Mouse (Mus musculus): ENCODE data around the gene Wnk4. TPM values are rescaled to one million over a fixed set of nuclear protein-coding genes. Genes with fewer than 3 reads are reported as not detected.

Wnk4 gene
- polyA plus RNA-seq, 1 experiment from 2014 or later, result 9.9 TPM

GRCm38 (mm10) chr11:101230061-101230511 is 30.3 kb upstream of the Wnk4 start:
- peak overlapping the region; percentile 78 for H3K27ac ChIP-seq
- H3K9ac ChIP-seq, result no peak overlapping the region
- 10% methylated on average over 2 of the region's 2 CpGs for WGBS
- H3K4me2 ChIP-seq, result peak overlapping the region; percentile 37; the same call in 1 of the 2 replicates
- H3K4me1 ChIP-seq, result peaks cover 34% of the 10 kb centered on the region
- ATAC-seq (ENCODE audit: insufficient number of reproducible peaks, low FRiP score, low TSS enrichment, low read depth), result no peak
- H3K36me3 ChIP-seq, result no peaks in the 10 kb centered on the region
- no peaks in the 10 kb centered on the region for H3K9me3 ChIP-seq
- no peaks in the 10 kb centered on the region for H3K27me3 ChIP-seq
- H3K4me3 ChIP-seq, result no peak overlapping the region

GRCm38 (mm10) chr11:101230526-101230925 is 29.8 kb upstream of the Wnk4 start:
- Histone ChIP-seq H3K4me2 (peak overlapping the region; percentile 37), H3K36me3 (no peaks in the 10 kb centered on the region), H3K9ac (no peak overlapping the region), H3K27ac (peak overlapping the region; percentile 78), H3K9me3 (no peaks in the 10 kb centered on the region), H3K4me1 (peaks cover 34% of the 10 kb centered on the region), H3K27me3 (no peaks in the 10 kb centered on the region), H3K4me3 (no peak overlapping the region)
- 25% methylated on average over 5 of the region's 5 CpGs for WGBS
- ATAC-seq (ENCODE audit: insufficient number of reproducible peaks, low FRiP score, low TSS enrichment, low read depth), result no peak

- WGBS, result 7% methylated on average over 18 of the region's 18 CpGs
- Histone ChIP-seq H3K9me3 (no peaks in the 10 kb centered on the region), H3K4me1 (peaks cover 34% of the 10 kb centered on the region), H3K27me3 (no peaks in the 10 kb centered on the region), H3K9ac (no peak overlapping the region), H3K27ac (peak overlapping the region; percentile 78), H3K4me2 (peak overlapping the region; percentile 37), H3K4me3 (peak overlapping the region; percentile 19), H3K36me3 (no peaks in the 10 kb centered on the region)
- no peak for ATAC-seq (ENCODE audit: insufficient number of reproducible peaks, low FRiP score, low TSS enrichment, low read depth)
Observed at GRCm38 (mm10) chr11:101230991-101231871, 29.1 kb upstream of the Wnk4 start.

GRCm38 (mm10) chr11:101232010-101232839 is 28.1 kb upstream of the Wnk4 start:
- peak overlapping the region; percentile 37; the same call in 1 of the 2 replicates for H3K4me2 ChIP-seq
- peak overlapping the region; percentile 78 for H3K27ac ChIP-seq
- H3K9me3 ChIP-seq, result no peaks in the 10 kb centered on the region
- peaks cover 36% of the 10 kb centered on the region for H3K4me1 ChIP-seq
- H3K4me3 ChIP-seq, result peak overlapping the region; percentile 19; the same call in 1 of the 2 replicates
- H3K9ac ChIP-seq, result no peak overlapping the region
- WGBS, result 46% methylated on average over 6 of the region's 6 CpGs
- H3K36me3 ChIP-seq, result no peaks in the 10 kb centered on the region
- no peaks in the 10 kb centered on the region for H3K27me3 ChIP-seq
- peak; percentile 63 for ATAC-seq (ENCODE audit: insufficient number of reproducible peaks, low FRiP score, low TSS enrichment, low read depth)

GRCm38 (mm10) chr11:101233240-101233639 is 27.1 kb upstream of the Wnk4 start:
- H3K9me3 ChIP-seq, result no peaks in the 10 kb centered on the region
- H3K27me3 ChIP-seq, result no peaks in the 10 kb centered on the region
- 92% methylated on average over 1 of the region's 1 CpGs for WGBS
- no peaks in the 10 kb centered on the region for H3K36me3 ChIP-seq
- ATAC-seq (ENCODE audit: insufficient number of reproducible peaks, low FRiP score, low TSS enrichment, low read depth), result no peak
- H3K4me3 ChIP-seq, result no peak overlapping the region
- H3K4me1 ChIP-seq, result peaks cover 43% of the 10 kb centered on the region
- H3K9ac ChIP-seq, result no peak overlapping the region
- no peak overlapping the region for H3K4me2 ChIP-seq
- no peak overlapping the region for H3K27ac ChIP-seq

- ATAC-seq (ENCODE audit: insufficient number of reproducible peaks, low FRiP score, low TSS enrichment, low read depth), result no peak
- H3K4me2 ChIP-seq, result no peak overlapping the region
- H3K27ac ChIP-seq, result no peak overlapping the region
- no peak overlapping the region for H3K9ac ChIP-seq
- H3K4me1 ChIP-seq, result peaks cover 45% of the 10 kb centered on the region
- no peaks in the 10 kb centered on the region for H3K27me3 ChIP-seq
- no peaks in the 10 kb centered on the region for H3K36me3 ChIP-seq
- H3K9me3 ChIP-seq, result no peaks in the 10 kb centered on the region
- H3K4me3 ChIP-seq, result no peak overlapping the region
Observed at GRCm38 (mm10) chr11:101234124-101234523, 26.2 kb upstream of the Wnk4 start.

GRCm38 (mm10) chr11:101235429-101235828 is 24.9 kb upstream of the Wnk4 start:
- no peak for ATAC-seq (ENCODE audit: insufficient number of reproducible peaks, low FRiP score, low TSS enrichment, low read depth)
- peaks cover 34% of the 10 kb centered on the region for H3K4me1 ChIP-seq
- no peaks in the 10 kb centered on the region for H3K36me3 ChIP-seq
- no peak overlapping the region for H3K9ac ChIP-seq
- H3K4me2 ChIP-seq, result no peak overlapping the region
- H3K9me3 ChIP-seq, result no peaks in the 10 kb centered on the region
- no peak overlapping the region for H3K27ac ChIP-seq
- H3K27me3 ChIP-seq, result no peaks in the 10 kb centered on the region
- H3K4me3 ChIP-seq, result no peak overlapping the region

- no peak for ATAC-seq (ENCODE audit: insufficient number of reproducible peaks, low FRiP score, low TSS enrichment, low read depth)
- Histone ChIP-seq H3K27ac (no peak overlapping the region), H3K27me3 (no peaks in the 10 kb centered on the region; the same call in 1 of the 2 replicates), H3K4me3 (no peak overlapping the region), H3K9ac (no peak overlapping the region), H3K4me1 (peaks cover 20% of the 10 kb centered on the region), H3K9me3 (no peaks in the 10 kb centered on the region), H3K4me2 (no peak overlapping the region), H3K36me3 (no peaks in the 10 kb centered on the region)
- WGBS, result 87% methylated on average over 5 of the region's 5 CpGs
Observed at GRCm38 (mm10) chr11:101236782-101237181, 23.6 kb upstream of the Wnk4 start.

GRCm38 (mm10) chr11:101238071-101238647 is 22.2 kb upstream of the Wnk4 start:
- Histone ChIP-seq H3K4me2 (no peak overlapping the region), H3K4me1 (peaks cover 12% of the 10 kb centered on the region; the same call in 1 of the 2 replicates), H3K4me3 (no peak overlapping the region), H3K9me3 (no peaks in the 10 kb centered on the region), H3K27ac (peak overlapping the region; percentile 75), H3K27me3 (no peaks in the 10 kb centered on the region; the same call in 1 of the 2 replicates), H3K36me3 (no peaks in the 10 kb centered on the region), H3K9ac (no peak overlapping the region)
- 0 out of 2 replicates have a peak, but pooled peaks have one; percentile 52 for ATAC-seq (ENCODE audit: insufficient number of reproducible peaks, low FRiP score, low TSS enrichment, low read depth)
- 16% methylated on average over 5 of the region's 5 CpGs for WGBS

- Histone ChIP-seq H3K9ac (no peak overlapping the region), H3K27me3 (peaks cover 12% of the 10 kb centered on the region), H3K4me2 (no peak overlapping the region), H3K9me3 (no peaks in the 10 kb centered on the region), H3K4me1 (peaks cover 33% of the 10 kb centered on the region), H3K27ac (no peak overlapping the region), H3K36me3 (no peaks in the 10 kb centered on the region), H3K4me3 (no peak overlapping the region)
- ATAC-seq (ENCODE audit: insufficient number of reproducible peaks, low FRiP score, low TSS enrichment, low read depth), result no peak
- 3% methylated on average over 4 of the region's 4 CpGs for WGBS
Observed at GRCm38 (mm10) chr11:101245071-101245470, 15.3 kb upstream of the Wnk4 start.

- ATAC-seq (ENCODE audit: insufficient number of reproducible peaks, low FRiP score, low TSS enrichment, low read depth), result peak; percentile 69
- Histone ChIP-seq H3K4me1 (peaks cover 33% of the 10 kb centered on the region), H3K27me3 (peaks cover 12% of the 10 kb centered on the region), H3K9ac (peak within 1 kb of the TSS; percentile 67), H3K4me3 (peak within 1 kb of the TSS; percentile 64), H3K27ac (peak within 1 kb of the TSS; percentile 82), H3K9me3 (no peaks in the 10 kb centered on the region), H3K4me2 (peak within 1 kb of the TSS; percentile 96), H3K36me3 (no peaks in the 10 kb centered on the region)
- under 1% methylated on average over 61 of the region's 63 CpGs for WGBS
Observed at GRCm38 (mm10) chr11:101245855-101246701, 14.3 kb upstream of the Wnk4 start, which contains the start of gene Ramp2. Gene Ramp2 (plus strand): TSS chr11:101246028.

All from limb, embryonic 15.5 days (tissue).